Mouse (Mus musculus) neural tube, embryonic 14.5 days (tissue): ENCODE measurements at regions not wholly inside any gene's neighbourhood (a gene's known extent, or its start where the extent isn't known, plus 50 kb on each side); places are given as distances from the start of the nearest gene placed in this dataset.

Source experiments
- ATAC-seq: fragments of 200-750 bp; cut with Nextera tagmentation; 2 replicates; pipeline ENCODE4 v1.8.0; 2017; ENCODE audit warnings: low read depth, mild to moderate bottlenecking, moderate TSS enrichment, moderate library complexity
- H3K27ac ChIP-seq: fragments of 300-500 bp; sonication (generic); 2 replicates; pipeline ENCODE4 v1.5.1; 2014; ENCODE audit warnings: low read depth, mild to moderate bottlenecking, control low read depth, low read length, moderate library complexity, mixed read lengths
- H3K27me3 ChIP-seq: fragments of 300-500 bp; sonication (generic); 2 replicates; pipeline ENCODE4 v1.6.1; 2014; ENCODE audit warnings: low read length; ENCODE audit not compliant: control insufficient read depth, insufficient read depth
- H3K36me3 ChIP-seq: fragments of 300-500 bp; sonication (generic); 2 replicates; pipeline ENCODE4 v1.6.1; 2014; ENCODE audit warnings: low read length, mixed read lengths; ENCODE audit not compliant: control insufficient read depth, insufficient read depth
- H3K4me1 ChIP-seq: fragments of 300-500 bp; sonication (generic); 2 replicates; pipeline ENCODE4 v1.6.1; 2014; ENCODE audit warnings: low read length; ENCODE audit not compliant: control insufficient read depth, insufficient read depth
- H3K4me2 ChIP-seq: fragments of 300-500 bp; sonication (generic); 2 replicates; pipeline ENCODE4 v1.6.1; 2014; ENCODE audit warnings: mild to moderate bottlenecking, low read depth, low read length, control low read depth
- H3K4me3 ChIP-seq: fragments of 300-500 bp; sonication (generic); 2 replicates; pipeline ENCODE4 v1.5.1; 2014; ENCODE audit warnings: low read depth, low read length, control low read depth, mixed read lengths
- H3K9ac ChIP-seq: fragments of 300-500 bp; sonication (generic); replicated peaks from 2 replicates; pipeline ENCODE4 v1.6.1; 2014; ENCODE audit warnings: low read depth, mild to moderate bottlenecking, control low read depth, low read length, mixed read lengths
- H3K9me3 ChIP-seq: fragments of 300-500 bp; sonication (generic); 2 replicates; pipeline ENCODE4 v1.6.1; 2016; ENCODE audit warnings: low read length; ENCODE audit not compliant: control insufficient read depth
- WGBS: fragments of 180-500 bp; shearing (Covaris S2); extraction: QIAGEN DNeasy Blood & Tissue Kit; methylation state at CpG from one replicate; pipeline ENCODE4 v1.1.7; 2014; 5-methylcytosine and 5-hydroxymethylcytosine counted together

GRCm38 (mm10) chr17:62305140-62305539 is 576.0 kb downstream of the Efna5 start:
- Histone ChIP-seq H3K9me3 (no peaks in the 10 kb centered on the region), H3K4me3 (no peak overlapping the region), H3K9ac (no peak overlapping the region), H3K4me1 (no peaks in the 10 kb centered on the region), H3K36me3 (no peaks in the 10 kb centered on the region), H3K27me3 (no peaks in the 10 kb centered on the region), H3K4me2 (no peak overlapping the region), H3K27ac (no peak overlapping the region)
- 81% methylated on average over 3 of the region's 3 CpGs for WGBS
- ATAC-seq = no peak

- no peak for ATAC-seq
- no peaks in the 10 kb centered on the region for H3K9me3 ChIP-seq
- 89% methylated on average over 3 of the region's 3 CpGs for WGBS
Observed at GRCm38 (mm10) chr17:62304073-62304472, 577.0 kb downstream of the Efna5 start.

GRCm38 (mm10) chr17:62299875-62300274 is 581.2 kb downstream of the Efna5 start:
- 75% methylated on average over 9 of the region's 9 CpGs for WGBS
- Histone ChIP-seq H3K4me1 (no peaks in the 10 kb centered on the region), H3K27me3 (no peaks in the 10 kb centered on the region), H3K4me2 (no peak overlapping the region), H3K4me3 (no peak overlapping the region), H3K9me3 (no peaks in the 10 kb centered on the region), H3K9ac (no peak overlapping the region), H3K36me3 (no peaks in the 10 kb centered on the region), H3K27ac (no peak overlapping the region)
- no peak for ATAC-seq

More at GRCm38 (mm10) chr17:62304073-62304472, 577.0 kb downstream of the Efna5 start:
- no peaks in the 10 kb centered on the region for H3K36me3 ChIP-seq
- no peaks in the 10 kb centered on the region for H3K27me3 ChIP-seq
- H3K4me2 ChIP-seq = no peak overlapping the region
- no peak overlapping the region for H3K4me3 ChIP-seq
- no peaks in the 10 kb centered on the region for H3K4me1 ChIP-seq
- no peak overlapping the region for H3K9ac ChIP-seq
- no peak overlapping the region for H3K27ac ChIP-seq

- Histone ChIP-seq H3K4me1 (no peaks in the 10 kb centered on the region), H3K36me3 (no peaks in the 10 kb centered on the region), H3K9ac (no peak overlapping the region), H3K4me2 (no peak overlapping the region), H3K27me3 (no peaks in the 10 kb centered on the region), H3K9me3 (no peaks in the 10 kb centered on the region), H3K27ac (no peak overlapping the region), H3K4me3 (no peak overlapping the region)
- ATAC-seq = no peak
- 87% methylated on average over 7 of the region's 7 CpGs for WGBS
Observed at GRCm38 (mm10) chr17:62297393-62298060, 583.6 kb downstream of the Efna5 start.

- H3K27me3 ChIP-seq = no peaks in the 10 kb centered on the region
- H3K36me3 ChIP-seq = no peaks in the 10 kb centered on the region
Observed at GRCm38 (mm10) chr17:62295412-62295811, 585.7 kb downstream of the Efna5 start.

GRCm38 (mm10) chr17:62292703-62293102 is 588.4 kb downstream of the Efna5 start:
- Histone ChIP-seq H3K27ac (no peak overlapping the region), H3K27me3 (no peaks in the 10 kb centered on the region), H3K36me3 (no peaks in the 10 kb centered on the region), H3K4me2 (no peak overlapping the region), H3K9me3 (no peaks in the 10 kb centered on the region), H3K4me3 (no peak overlapping the region), H3K4me1 (no peaks in the 10 kb centered on the region), H3K9ac (no peak overlapping the region)
- 87% methylated on average over 5 of the region's 5 CpGs for WGBS
- ATAC-seq = no peak

More at GRCm38 (mm10) chr17:62295412-62295811, 585.7 kb downstream of the Efna5 start:
- Histone ChIP-seq H3K4me1 (no peaks in the 10 kb centered on the region), H3K27ac (no peak overlapping the region), H3K4me3 (no peak overlapping the region), H3K4me2 (no peak overlapping the region), H3K9ac (no peak overlapping the region), H3K9me3 (no peaks in the 10 kb centered on the region)
- no peak for ATAC-seq

- no peaks in the 10 kb centered on the region for H3K36me3 ChIP-seq
- no peaks in the 10 kb centered on the region for H3K27me3 ChIP-seq
- no peak overlapping the region for H3K4me3 ChIP-seq
- H3K9ac ChIP-seq = no peak overlapping the region
- no peak overlapping the region for H3K27ac ChIP-seq
- H3K4me1 ChIP-seq = no peaks in the 10 kb centered on the region
- no peak overlapping the region for H3K4me2 ChIP-seq
- no peaks in the 10 kb centered on the region for H3K9me3 ChIP-seq
- no peak for ATAC-seq
Observed at GRCm38 (mm10) chr17:62287666-62288065, 593.5 kb downstream of the Efna5 start.

- ATAC-seq = no peak
- Histone ChIP-seq H3K4me2 (no peak overlapping the region), H3K9ac (no peak overlapping the region), H3K4me1 (no peaks in the 10 kb centered on the region), H3K27ac (no peak overlapping the region), H3K9me3 (no peaks in the 10 kb centered on the region), H3K36me3 (no peaks in the 10 kb centered on the region), H3K4me3 (no peak overlapping the region), H3K27me3 (no peaks in the 10 kb centered on the region)
- 70% methylated on average over 4 of the region's 4 CpGs for WGBS
Observed at GRCm38 (mm10) chr17:62287127-62287526, 594.0 kb downstream of the Efna5 start.

GRCm38 (mm10) chr17:62286086-62287080 is 594.7 kb downstream of the Efna5 start:
- Histone ChIP-seq H3K9ac (no peak overlapping the region), H3K9me3 (no peaks in the 10 kb centered on the region), H3K4me3 (no peak overlapping the region), H3K27me3 (no peaks in the 10 kb centered on the region), H3K4me2 (no peak overlapping the region), H3K4me1 (no peaks in the 10 kb centered on the region), H3K27ac (no peak overlapping the region), H3K36me3 (no peaks in the 10 kb centered on the region)
- no peak for ATAC-seq
- 85% methylated on average over 12 of the region's 12 CpGs for WGBS
